Mouse (Mus musculus) forebrain, embryonic 14.5 days (tissue): Measurements from ENCODE around the gene Tmed9. TPM values are rescaled to one million over a fixed set of nuclear protein-coding genes. Genes with fewer than 3 reads are reported as not detected.
"Not testable (repeated sequence)": the region's sequence is repeated elsewhere in the genome, so short reads cannot be mapped to it uniquely, and the experiment has no call there.

ENCODE experiments used
- ATAC-seq: fragments of 200-750 bp; cut with Nextera tagmentation; 2 replicates; pipeline ENCODE4 v1.8.0; 2017; ENCODE audit warnings: mild to moderate bottlenecking, moderate library complexity
- DNase-seq: peaks from one replicate; pipeline ENCODE4 v3.0.0-alpha.2; 2015; ENCODE audit warnings: low spot score
- H3K27ac ChIP-seq: fragments of 300-500 bp; sonication (generic); 2 replicates; pipeline ENCODE4 v1.5.1; 2014; ENCODE audit warnings: low read depth, mild to moderate bottlenecking, control low read depth, low read length, moderate library complexity
- H3K27me3 ChIP-seq: fragments of 300-500 bp; sonication (generic); replicated peaks from 2 replicates; pipeline ENCODE4 v1.6.1; 2014; ENCODE audit warnings: low read length, control low read depth, mixed read lengths; ENCODE audit not compliant: control insufficient read depth, insufficient read depth
- H3K36me3 ChIP-seq: fragments of 300-500 bp; sonication (generic); 2 replicates; pipeline ENCODE4 v1.6.1; 2014; ENCODE audit warnings: low read length, control low read depth; ENCODE audit not compliant: control insufficient read depth, insufficient read depth
- H3K4me1 ChIP-seq: fragments of 300-500 bp; sonication (generic); 2 replicates; pipeline ENCODE4 v1.6.1; 2014; ENCODE audit warnings: antibody characterized with exemption, low read length, control low read depth; ENCODE audit not compliant: control insufficient read depth, insufficient read depth
- H3K4me2 ChIP-seq: fragments of 300-500 bp; sonication (generic); 2 replicates; pipeline ENCODE4 v1.6.1; 2014; ENCODE audit warnings: mild to moderate bottlenecking, control low read depth, low read length
- H3K4me3 ChIP-seq: fragments of 300-500 bp; sonication (generic); 2 replicates; pipeline ENCODE4 v1.5.1; 2014; ENCODE audit warnings: low read depth, low read length, control low read depth
- H3K9ac ChIP-seq: fragments of 300-500 bp; sonication (generic); 2 replicates; pipeline ENCODE4 v1.6.1; 2014; ENCODE audit warnings: mild to moderate bottlenecking, low read length, control low read depth, moderate library complexity
- H3K9me3 ChIP-seq: fragments of 300-500 bp; sonication (generic); replicated peaks from 2 replicates; pipeline ENCODE4 v1.6.1; 2016; ENCODE audit warnings: low read length, control low read depth, mixed read lengths; ENCODE audit not compliant: control insufficient read depth
- WGBS: fragments of 180-500 bp; shearing (Covaris S2); extraction: QIAGEN DNeasy Blood & Tissue Kit; methylation state at CpG from one replicate; pipeline ENCODE4 v1.1.7; 2014; 5-methylcytosine and 5-hydroxymethylcytosine counted together
- polyA plus RNA-seq: library from polyadenylated mRNA; unstranded; fragments of >200 nt; fragmentation: Nextera tagmentation; extraction: Ambion mirVana; gene quantifications from 2 replicates; pipeline ENCODE4 v1.2.1, GENCODE M21; 2014

The Tmed9 gene
- polyA plus RNA-seq, 1 experiment from 2014 or later, result 66.6 TPM

DNA sequence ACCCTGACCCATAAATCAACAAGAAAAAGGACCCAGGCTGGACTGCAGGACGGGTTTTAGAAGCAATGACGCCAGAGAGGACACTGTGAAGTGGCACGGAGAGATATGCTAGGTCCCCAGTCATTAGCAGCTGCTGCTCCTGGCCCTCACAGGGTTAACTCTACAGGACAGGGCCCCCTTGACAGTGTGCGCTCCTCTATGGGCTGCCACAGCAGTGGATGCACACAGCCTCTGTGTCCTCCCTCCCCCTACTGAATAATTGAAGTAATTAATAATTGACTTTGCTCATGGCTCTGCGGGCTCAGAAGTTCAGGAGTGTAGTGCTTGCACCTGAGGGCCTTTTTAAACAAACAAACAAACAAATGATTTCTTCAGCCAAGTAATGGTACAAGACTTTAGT is 39.9 kb downstream of the Tmed9 start:
- DNase-seq (no peak), ATAC-seq (no peak)
- H3K4me3 ChIP-seq, result no peak overlapping the region
- 44% methylated on average over 5 of the region's 5 CpGs for WGBS
- H3K4me2 ChIP-seq, result no peak overlapping the region
- H3K36me3 ChIP-seq, result peaks cover 25% of the 10 kb centered on the region
- H3K9me3 ChIP-seq, result no peaks in the 10 kb centered on the region
- no peaks in the 10 kb centered on the region for H3K4me1 ChIP-seq
- H3K9ac ChIP-seq, result no peak overlapping the region
- no peak overlapping the region for H3K27ac ChIP-seq
- no peaks in the 10 kb centered on the region for H3K27me3 ChIP-seq

DNA sequence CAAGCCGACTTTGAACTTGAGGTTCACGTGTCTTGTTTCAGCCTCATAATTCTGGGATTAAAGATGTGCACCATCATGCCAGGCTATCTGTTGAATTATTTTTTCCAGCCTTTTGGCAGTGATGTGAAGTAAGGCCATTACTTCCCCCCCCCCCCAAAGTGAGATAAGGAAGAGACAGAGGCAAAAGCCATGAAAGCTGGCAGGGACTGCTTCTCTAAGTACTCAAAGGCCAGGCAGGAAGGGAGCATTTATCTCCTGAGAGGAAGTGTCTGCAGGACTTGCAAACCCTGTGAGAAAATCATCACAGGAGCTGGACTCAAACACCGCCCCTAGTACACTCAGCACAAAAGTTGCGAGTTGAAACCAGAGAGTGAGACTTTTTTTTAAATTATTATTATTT is 45.8 kb downstream of the Tmed9 start:
- Histone ChIP-seq H3K27ac (no peak overlapping the region), H3K4me2 (no peak overlapping the region), H3K4me3 (no peak overlapping the region), H3K9ac (no peak overlapping the region), H3K36me3 (no peaks in the 10 kb centered on the region), H3K27me3 (no peaks in the 10 kb centered on the region), H3K4me1 (peaks cover 14% of the 10 kb centered on the region), H3K9me3 (no peaks in the 10 kb centered on the region)
- DNase-seq (no peak), ATAC-seq (no peak)
- 96% methylated on average over 4 of the region's 4 CpGs for WGBS

DNA sequence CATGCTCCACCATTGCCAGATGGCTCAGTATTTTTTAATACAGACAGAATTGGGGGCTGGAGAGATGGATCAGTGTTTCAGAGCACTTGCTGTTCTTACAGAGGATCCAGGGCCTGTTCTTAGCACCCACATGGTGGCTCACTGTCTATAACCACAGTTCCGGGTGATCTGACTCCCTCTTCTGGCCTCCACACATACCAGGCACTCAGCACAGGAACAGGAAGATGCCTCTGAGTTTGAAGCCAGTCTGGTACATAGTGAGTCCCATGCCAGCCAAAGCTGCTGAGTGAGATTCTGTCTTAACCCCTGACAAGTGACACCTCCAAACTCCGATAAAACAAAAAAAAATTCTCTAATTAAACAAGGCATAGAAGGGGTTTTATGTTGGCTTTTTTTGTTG is 46.7 kb downstream of the Tmed9 start:
- DNase-seq, result no peak
- Histone ChIP-seq H3K9me3 (no peaks in the 10 kb centered on the region), H3K36me3 (peaks cover 6% of the 10 kb centered on the region; the same call in 1 of the 2 replicates), H3K27me3 (no peaks in the 10 kb centered on the region), H3K9ac (no peak overlapping the region), H3K4me2 (no peak overlapping the region), H3K27ac (no peak overlapping the region), H3K4me1 (peaks cover 16% of the 10 kb centered on the region), H3K4me3 (no peak overlapping the region)
- WGBS, result 79% methylated on average over 2 of the region's 2 CpGs
- ATAC-seq, result no peak

DNA sequence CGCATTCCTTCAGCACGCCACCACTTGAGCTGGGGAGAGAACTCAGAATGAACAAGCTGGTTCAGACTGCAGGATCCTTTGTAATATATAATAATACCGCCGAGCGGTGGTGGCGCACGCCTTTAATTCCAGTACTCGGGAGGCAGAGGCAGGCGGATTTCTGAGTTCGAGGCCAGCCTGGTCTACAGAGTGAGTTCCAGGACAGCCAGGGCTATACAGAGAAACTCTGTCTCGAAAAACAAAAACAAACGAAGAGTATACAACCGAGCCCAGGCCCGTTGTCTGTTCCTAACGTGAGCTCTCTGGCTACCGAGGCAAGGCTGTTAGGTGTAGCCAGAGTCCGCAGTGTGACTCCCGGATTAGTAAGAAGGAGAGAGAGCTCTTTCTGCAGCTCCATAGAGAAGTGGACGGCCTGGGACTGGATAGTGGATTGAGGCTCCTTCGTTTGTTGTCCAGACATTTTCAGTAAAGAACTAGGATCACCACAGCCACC is 48.7 kb downstream of the Tmed9 start:
- H3K4me2 ChIP-seq, result peak overlapping the region; percentile 76
- H3K9ac ChIP-seq, result peak overlapping the region; percentile 90
- H3K27ac ChIP-seq, result peak overlapping the region; percentile 86; the same call in 1 of the 2 replicates
- H3K36me3 ChIP-seq, result peaks cover 17% of the 10 kb centered on the region
- peak overlapping the region; percentile 84 for H3K4me3 ChIP-seq
- peak; percentile 7; the same call in 1 of the 2 replicates for ATAC-seq
- H3K4me1 ChIP-seq, result peaks cover 16% of the 10 kb centered on the region
- not testable (repeated sequence) for H3K27me3 ChIP-seq, DNase-seq, H3K9me3 ChIP-seq
- 26% methylated on average over 20 of the region's 20 CpGs for WGBS

DNA sequence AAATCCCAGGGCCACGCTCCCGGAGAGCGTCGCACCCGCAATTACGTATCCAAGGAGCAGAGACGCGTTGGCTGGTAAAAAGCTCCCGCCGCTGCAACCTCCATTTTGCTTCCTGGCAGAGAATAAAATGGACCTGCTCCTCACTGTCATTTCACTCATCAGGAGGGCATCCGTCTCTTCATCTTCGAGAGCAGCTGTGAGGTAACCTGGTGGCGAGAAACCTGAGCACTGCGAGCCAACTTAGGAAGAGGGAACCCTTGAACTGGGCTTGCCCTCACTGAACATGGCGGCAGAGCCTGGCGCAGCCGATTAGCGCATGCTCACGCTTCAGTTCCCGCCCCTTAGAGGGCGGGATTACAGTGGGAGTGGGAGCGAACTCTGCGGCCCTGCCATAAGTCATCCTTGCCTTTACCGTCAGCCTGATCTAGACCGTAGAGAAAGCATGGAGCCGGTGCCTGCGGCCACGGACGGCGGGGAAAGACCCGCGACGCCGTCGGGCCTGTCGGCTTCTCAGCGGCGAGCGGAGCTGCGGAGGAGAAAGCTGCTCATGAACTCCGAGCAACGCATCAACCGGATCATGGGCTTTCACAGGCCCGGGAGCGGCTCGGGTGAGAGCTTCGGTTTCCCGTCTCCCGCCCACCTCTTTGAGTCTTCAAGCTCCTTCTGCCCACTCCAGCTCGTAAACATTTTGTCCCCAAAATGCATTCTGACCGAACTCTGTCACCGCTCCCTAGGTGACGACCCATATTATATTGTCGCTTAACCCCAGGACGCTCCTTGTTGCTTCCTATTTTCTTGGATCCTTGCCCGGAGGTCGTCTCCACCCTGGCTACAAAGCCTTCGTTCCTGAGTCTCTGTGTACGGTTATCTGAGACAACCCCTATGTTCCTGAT is 49.4 kb downstream of the Tmed9 start, which contains the start of gene Caml:
TSS of gene Caml (plus strand) at position 357 of the 893 bp plus-strand sequence.
- DNase-seq, result peak; percentile 96
- H3K9ac ChIP-seq, result peak within 1 kb of the TSS; percentile 90
- peaks cover 16% of the 10 kb centered on the region for H3K4me1 ChIP-seq
- peak within 1 kb of the TSS; percentile 84 for H3K4me3 ChIP-seq
- H3K36me3 ChIP-seq, result peaks cover 19% of the 10 kb centered on the region
- H3K27ac ChIP-seq, result peak within 1 kb of the TSS; percentile 86
- ATAC-seq, result peak; percentile 99
- H3K4me2 ChIP-seq, result peak within 1 kb of the TSS; percentile 76
- H3K9me3 ChIP-seq, result no peaks in the 10 kb centered on the region
- whole genome bisulfite sequencing, result under 1% methylated on average over 59 of the region's 59 CpGs
- H3K27me3 ChIP-seq, result no peaks in the 10 kb centered on the region

DNA sequence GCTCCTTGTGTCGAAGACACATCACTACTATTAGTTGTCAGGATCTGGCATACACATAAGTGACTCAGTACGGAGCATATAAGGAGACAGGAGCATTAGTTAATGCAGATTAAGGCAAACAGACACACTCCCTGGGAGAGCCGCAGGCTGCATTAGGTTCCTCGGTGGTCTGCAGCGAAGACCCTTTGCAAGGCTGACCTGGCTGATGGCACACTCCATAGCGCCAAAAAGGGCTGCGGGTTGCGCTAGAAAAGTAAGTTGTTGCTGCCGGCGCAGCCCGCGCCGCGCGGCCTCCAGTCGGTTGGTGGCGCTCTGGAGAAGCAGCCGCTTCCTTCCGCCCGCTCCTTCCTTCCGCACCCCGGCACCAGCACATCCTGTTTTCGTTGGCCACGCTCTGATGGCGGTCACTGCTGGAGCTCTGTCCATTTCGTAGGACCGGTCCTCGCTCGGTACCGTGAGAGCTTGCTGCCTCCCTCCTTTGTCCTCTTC is 61.2 kb downstream of the Tmed9 start, which contains the start of gene Ddx46:
TSS of gene Ddx46 (plus strand) at position 389 of the 489 bp plus-strand sequence.
- Histone ChIP-seq H3K4me2 (peak within 1 kb of the TSS; percentile 84), H3K9ac (peak within 1 kb of the TSS; percentile 91), H3K36me3 (peaks cover 52% of the 10 kb centered on the region), H3K27me3 (no peaks in the 10 kb centered on the region), H3K9me3 (no peaks in the 10 kb centered on the region), H3K4me1 (peaks cover 9% of the 10 kb centered on the region), H3K4me3 (peak within 1 kb of the TSS; percentile 98), H3K27ac (peak within 1 kb of the TSS; percentile 52)
- ATAC-seq, result peak; percentile 92
- WGBS, result 6% methylated on average over 30 of the region's 30 CpGs
- DNase-seq, result peak; percentile 90

DNA sequence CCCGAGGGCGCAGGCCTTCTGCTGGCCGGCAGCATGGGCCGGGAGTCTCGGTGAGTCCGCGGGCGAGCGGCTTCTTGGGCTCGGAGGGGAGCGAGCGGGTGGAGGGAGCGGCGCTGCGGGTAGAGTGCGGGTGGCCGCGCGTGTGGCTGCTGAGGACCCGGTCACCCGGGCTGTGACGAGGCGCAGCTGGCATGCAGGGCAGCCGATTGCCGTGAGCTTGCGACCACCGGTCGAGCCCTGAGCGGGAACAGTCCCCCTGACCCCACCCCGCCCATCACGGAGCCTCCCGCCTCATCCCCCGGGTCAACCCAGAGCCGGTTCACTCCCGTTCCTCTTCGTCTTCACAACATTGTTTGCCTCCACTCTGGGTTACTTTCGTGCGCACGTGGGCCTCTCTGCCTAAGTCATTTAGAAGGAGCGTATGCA is 61.6 kb downstream of the Tmed9 start:
- H3K4me3 ChIP-seq, result peak overlapping the region; percentile 98
- no peaks in the 10 kb centered on the region for H3K9me3 ChIP-seq
- H3K4me1 ChIP-seq, result peaks cover 9% of the 10 kb centered on the region
- H3K27me3 ChIP-seq, result no peaks in the 10 kb centered on the region
- peak overlapping the region; percentile 84 for H3K4me2 ChIP-seq
- H3K27ac ChIP-seq, result peak overlapping the region; percentile 52
- H3K9ac ChIP-seq, result peak overlapping the region; percentile 91
- DNase-seq, result peak; percentile 5
- under 1% methylated on average over 40 of the region's 40 CpGs for WGBS
- ATAC-seq, result peak; percentile 71; the same call in 1 of the 2 replicates
- H3K36me3 ChIP-seq, result peaks cover 54% of the 10 kb centered on the region

DNA sequence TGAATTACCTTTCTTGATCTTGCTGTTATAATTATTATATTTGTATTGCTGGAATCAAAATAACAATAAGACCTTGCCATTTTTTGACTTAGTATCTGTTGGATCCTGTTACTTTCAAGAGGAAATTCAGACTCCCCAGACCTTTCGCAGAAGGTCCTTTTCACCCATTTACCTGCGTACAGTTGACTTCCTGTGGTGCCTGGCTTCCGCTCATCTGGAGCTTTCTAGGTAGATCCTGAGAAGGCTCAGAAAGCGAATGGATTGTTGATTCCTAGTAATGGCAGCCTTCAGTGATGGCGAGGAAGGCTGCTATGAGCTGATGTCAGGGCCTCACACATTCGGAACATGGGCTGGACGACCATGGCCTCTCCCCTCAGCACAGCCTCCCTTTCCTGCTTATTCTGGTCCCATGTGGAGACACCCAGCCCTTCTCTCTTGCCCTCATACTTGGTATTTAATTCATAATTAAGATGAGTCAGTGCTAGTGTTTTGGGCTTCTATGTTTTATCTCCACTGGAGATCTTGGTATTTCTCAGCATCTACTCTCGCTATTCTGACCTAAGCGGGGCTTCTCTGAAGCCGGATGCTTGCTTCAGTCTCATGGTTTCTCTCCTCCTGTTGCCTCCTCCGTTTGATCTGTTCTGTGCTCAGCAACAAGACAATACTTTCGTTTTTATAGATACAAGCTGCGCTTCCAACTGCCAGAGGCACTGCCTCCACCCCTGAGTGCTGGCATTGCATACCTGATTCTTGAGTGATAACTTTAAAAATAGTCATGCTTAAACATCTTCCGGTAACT is 62.9 kb downstream of the Tmed9 start:
- no peak overlapping the region for H3K27ac ChIP-seq
- DNase-seq, result no peak
- no peaks in the 10 kb centered on the region for H3K9me3 ChIP-seq
- H3K36me3 ChIP-seq, result peaks cover 56% of the 10 kb centered on the region
- H3K4me1 ChIP-seq, result peaks cover 9% of the 10 kb centered on the region
- H3K9ac ChIP-seq, result no peak overlapping the region
- no peaks in the 10 kb centered on the region for H3K27me3 ChIP-seq
- no peak for ATAC-seq
- 90% methylated on average over 14 of the region's 14 CpGs for WGBS
- peak overlapping the region; percentile 84 for H3K4me2 ChIP-seq
- no peak overlapping the region for H3K4me3 ChIP-seq
